Mouse (Mus musculus) lung, postnatal 14 days (tissue): ENCODE measurements around the gene Atp2a1.
"Not testable (repeated sequence)": the region's sequence is repeated elsewhere in the genome, so short reads cannot be mapped to it uniquely, and the experiment has no call there.

Source experiments
- DNase-seq: peaks from one replicate; pipeline ENCODE4 v3.0.0; 2021

Atp2a1 gene

DNA sequence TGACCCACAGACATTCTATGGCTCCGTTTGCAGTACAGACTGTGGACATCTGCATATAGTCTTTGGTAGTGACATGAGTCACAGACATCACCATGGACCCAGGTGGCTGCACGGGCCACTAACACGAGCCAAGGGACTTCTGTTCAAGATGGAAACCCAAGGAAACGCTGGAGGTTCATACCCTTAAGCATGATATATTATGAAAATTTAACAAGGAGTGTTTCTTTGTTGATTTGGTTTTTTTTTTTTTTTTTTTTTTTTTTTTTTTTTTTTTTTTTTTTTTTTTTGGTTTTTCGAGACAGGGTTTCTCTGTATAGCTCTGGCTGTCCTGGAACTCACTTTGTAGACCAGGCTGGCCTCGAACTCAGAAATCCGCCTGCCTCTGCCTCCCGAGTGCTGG, 60.4 kb downstream of the Atp2a1 start:
- not testable (repeated sequence) for DNase-seq

DNA sequence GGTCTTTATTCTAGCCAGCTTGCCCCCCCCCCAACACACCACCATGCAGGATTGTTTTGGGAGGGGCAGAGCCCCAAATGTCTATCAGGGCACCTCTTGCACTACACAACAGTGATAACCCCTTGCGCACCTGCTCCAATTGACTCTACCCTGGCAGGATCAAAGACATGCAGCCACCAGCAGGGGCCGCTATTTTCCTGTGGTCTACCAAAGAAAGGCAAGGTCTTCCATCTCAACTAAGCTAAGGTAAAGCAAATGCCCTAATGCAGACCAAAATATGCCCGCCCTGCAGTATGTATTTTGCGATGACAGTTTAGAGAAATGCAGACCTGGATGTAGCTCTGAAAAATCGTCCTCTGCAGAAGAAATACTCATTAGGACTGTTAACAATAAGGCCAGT, 63.4 kb downstream of the Atp2a1 start:
- DNase-seq = peak; percentile 90

- no peak for DNase-seq
Observed at GRCm38 (mm10) chr7:126397822-126398221, 65.1 kb downstream of the Atp2a1 start.

DNA sequence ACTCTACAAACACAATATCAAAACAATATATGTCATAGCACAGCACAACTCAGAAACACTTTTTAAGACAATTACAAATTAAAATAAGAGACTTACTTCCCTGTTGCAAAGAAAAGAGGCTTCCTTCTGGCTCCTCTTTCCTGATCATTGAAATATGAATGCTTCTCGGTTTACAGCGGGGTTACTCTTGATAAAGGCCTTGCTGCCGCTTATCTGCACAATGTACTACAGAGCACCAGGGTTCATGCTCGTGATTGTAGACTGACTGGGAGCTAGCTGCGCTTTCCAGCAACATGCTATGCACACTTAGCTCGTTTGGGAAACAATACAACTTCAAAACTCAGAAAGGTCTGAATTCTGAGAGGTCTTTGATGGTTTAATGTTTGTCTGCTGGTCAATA, 65.7 kb downstream of the Atp2a1 start:
- no peak for DNase-seq

DNA sequence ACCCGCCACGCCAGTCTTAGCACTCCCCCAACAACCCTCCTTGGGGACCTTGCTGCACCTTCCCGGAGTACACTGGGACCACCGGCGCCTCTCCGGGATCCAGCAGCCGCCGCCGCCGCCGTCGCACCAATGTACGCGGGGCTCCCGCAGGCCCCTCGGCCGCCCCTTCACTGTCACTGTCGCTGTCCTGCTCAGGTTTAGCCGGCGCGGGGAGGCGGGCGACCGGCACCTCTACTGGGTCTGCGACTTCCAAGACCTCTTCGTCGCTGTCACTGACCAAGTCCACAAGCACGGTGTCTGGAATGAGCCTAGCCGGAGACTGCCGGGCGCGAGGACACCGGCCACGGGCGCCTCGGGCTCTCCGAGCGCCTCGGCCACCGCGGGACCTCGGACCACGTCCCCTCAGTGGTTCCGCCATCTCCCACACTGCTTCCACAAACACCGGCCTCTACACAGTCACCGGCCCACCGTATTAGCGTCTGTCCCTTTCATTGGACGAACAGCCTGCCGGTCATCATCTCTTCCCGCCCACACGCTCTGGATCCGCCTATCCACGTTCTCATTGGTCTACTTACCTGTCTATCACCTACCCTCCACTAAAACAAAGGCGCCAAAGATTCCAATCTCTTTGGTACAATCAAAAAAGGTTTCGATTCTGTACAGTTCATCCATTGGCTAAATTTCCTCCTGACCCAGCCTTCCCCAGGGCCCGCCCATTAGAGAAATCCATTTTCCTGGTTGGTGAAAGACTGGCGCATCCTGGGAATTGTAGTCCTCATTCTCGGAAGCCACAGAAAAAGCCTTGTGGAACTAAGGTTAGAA, 66.4 kb downstream of the Atp2a1 start, which contains the start of gene Nfatc2ip:
TSS of gene Nfatc2ip (minus strand) at position 440 of the 822 bp plus-strand sequence.
- peak; percentile 97 for DNase-seq
